Mouse (Mus musculus) ES-E14 (cell line): ENCODE results near the gene Hs6st3. TPM values are rescaled to one million over a fixed set of nuclear protein-coding genes. Genes with fewer than 3 reads are reported as not detected.

ENCODE experiments used
- DNase-seq: peaks from one replicate; pipeline ENCODE4 v3.0.0-alpha.2; 2013; ENCODE audit warnings: low read depth, low spot score
- H3K27ac ChIP-seq: 2 replicates; pipeline ENCODE4 v1.5.1; 2012; ENCODE audit warnings: low read depth, mild to moderate bottlenecking, low read length, moderate library complexity, mixed read lengths; ENCODE audit not compliant: poor library complexity, insufficient read depth, severe bottlenecking
- H3K36me3 ChIP-seq: 2 replicates; pipeline ENCODE4 v1.6.1; 2012; ENCODE audit warnings: mild to moderate bottlenecking, low read length, moderate library complexity, mixed read lengths; ENCODE audit not compliant: control insufficient read depth, poor library complexity, insufficient read depth, severe bottlenecking
- H3K4me1 ChIP-seq, 2 experiments: fragments of 150-350 bp in 1 of 2; sonication (generic) in 1 of 2; 2 replicates each; pipeline ENCODE4 v1.6.1; 2012; ENCODE audit warnings: low read length in 2 of 2, mild to moderate bottlenecking in 1 of 2, mixed read lengths in 1 of 2; ENCODE audit not compliant: control insufficient read depth in 2 of 2, insufficient read depth in 2 of 2, poor library complexity in 1 of 2
- H3K4me3 ChIP-seq, 2 experiments: fragments of 150-350 bp in 1 of 2; sonication (generic) in 1 of 2; 2 replicates each; pipeline ENCODE4 v1.5.1; 2012; ENCODE audit warnings: low read length in 2 of 2, low read depth in 1 of 2, mild to moderate bottlenecking in 1 of 2, mixed read lengths in 1 of 2; ENCODE audit not compliant: insufficient read depth in 1 of 2, poor library complexity in 1 of 2, severe bottlenecking in 1 of 2
- H3K9ac ChIP-seq: 2 replicates; pipeline ENCODE4 v1.6.1; 2012; ENCODE audit warnings: low read depth, mild to moderate bottlenecking, low read length, mixed read lengths; ENCODE audit not compliant: poor library complexity, insufficient read depth, severe bottlenecking
- H3K9me3 ChIP-seq: fragments of 150-350 bp; sonication (generic); 2 replicates; pipeline ENCODE4 v1.6.1; 2012; ENCODE audit warnings: low read depth, mild to moderate bottlenecking, low read length; ENCODE audit not compliant: control insufficient read depth, insufficient read depth
- CHD2 ChIP-seq: IDR thresholded peaks from 2 replicates; pipeline ENCODE4 v1.6.1; 2014; ENCODE audit warnings: mild to moderate bottlenecking, low read depth, low read length, inconsistent platforms
- HCFC1 ChIP-seq: IDR thresholded peaks from 2 replicates; pipeline ENCODE4 v1.6.1; 2012; ENCODE audit warnings: low read length, inconsistent platforms, borderline replicate concordance; ENCODE audit not compliant: insufficient read depth
- MAFK ChIP-seq: IDR thresholded peaks from 2 replicates; pipeline ENCODE4 v1.6.1; 2014; ENCODE audit warnings: mild to moderate bottlenecking, low read depth, low read length, inconsistent platforms; ENCODE audit not compliant: insufficient read depth
- ZC3H11A ChIP-seq: IDR thresholded peaks from 2 replicates; pipeline ENCODE4 v1.6.1; 2012; ENCODE audit warnings: low read depth, mild to moderate bottlenecking, inconsistent platforms, low read length, borderline replicate concordance
- ZNF384 ChIP-seq: IDR thresholded peaks from 2 replicates; pipeline ENCODE4 v1.6.1; 2012; ENCODE audit warnings: low read depth, low read length, inconsistent platforms
- in situ Hi-C, 2 experiments: fragments of 600-800 bp; cut with MboI; formaldehyde crosslinking; loops; one replicate each; pipeline ENCODE4 v1.15.1; 2025; ENCODE audit warnings: low sequenced_read_pairs in 2 of 2, inconsistent platforms in 1 of 2; ENCODE audit not compliant: unreplicated experiment in 2 of 2
- total RNA-seq: library from RNA; depleted of rRNA; stranded (reverse); fragments of 300-350 nt; gene quantifications from 2 replicates; pipeline ENCODE4 v1.2.3, GENCODE M21; 2012

The Hs6st3 gene
- total RNA-seq, 1 experiment: 0.62 TPM

GRCm38 (mm10) chr14:119714712-119715111, 576.6 kb downstream of the Hs6st3 start:
- H3K9ac ChIP-seq: no peak overlapping the region
- TF ChIP-seq ZC3H11A (no peak), HCFC1 (no peak), ZNF384 (no peak)
- no peaks in the 10 kb centered on the region for H3K36me3 ChIP-seq
- no peaks in the 10 kb centered on the region for H3K4me1 ChIP-seq
- H3K9me3 ChIP-seq: no peaks in the 10 kb centered on the region
- H3K27ac ChIP-seq: no peak overlapping the region
- no peak for DNase-seq
- in situ Hi-C loops: no loop called here
- H3K4me3 ChIP-seq: no peak overlapping the region

GRCm38 (mm10) chr14:119717323-119717722, 579.2 kb downstream of the Hs6st3 start:
- Histone ChIP-seq H3K9me3 (no peaks in the 10 kb centered on the region), H3K36me3 (no peaks in the 10 kb centered on the region), H3K4me3 (no peak overlapping the region), H3K4me1 (no peaks in the 10 kb centered on the region), H3K27ac (no peak overlapping the region), H3K9ac (no peak overlapping the region)
- DNase-seq: no peak
- in situ Hi-C loops: no loop called here
- no peak for TF ChIP-seq MAFK
- TF ChIP-seq ZC3H11A: no peak
- no peak for TF ChIP-seq CHD2
- no peak for TF ChIP-seq ZNF384
- no peak for TF ChIP-seq HCFC1

GRCm38 (mm10) chr14:119725102-119725501, 587.0 kb downstream of the Hs6st3 start:
- Histone ChIP-seq H3K27ac (no peak overlapping the region), H3K9ac (no peak overlapping the region), H3K36me3 (no peaks in the 10 kb centered on the region), H3K4me1 (no peaks in the 10 kb centered on the region), H3K4me3 (no peak overlapping the region), H3K9me3 (no peaks in the 10 kb centered on the region)
- DNase-seq: no peak
- TF ChIP-seq ZC3H11A (no peak), ZNF384 (no peak), MAFK (no peak), CHD2 (no peak), HCFC1 (no peak)
- in situ Hi-C loops: no loop called here

GRCm38 (mm10) chr14:119731436-119732080, 593.4 kb downstream of the Hs6st3 start:
- in situ Hi-C loops: no loop called here
- Histone ChIP-seq H3K9me3 (no peaks in the 10 kb centered on the region), H3K27ac (no peak overlapping the region), H3K4me3 (no peak overlapping the region), H3K36me3 (no peaks in the 10 kb centered on the region), H3K4me1 (no peaks in the 10 kb centered on the region), H3K9ac (no peak overlapping the region)
- no peak for DNase-seq
- TF ChIP-seq MAFK (no peak), CHD2 (no peak)

- no peak overlapping the region for H3K4me3 ChIP-seq
- no peak for DNase-seq
- TF ChIP-seq ZC3H11A (no peak), HCFC1 (no peak), MAFK (no peak), ZNF384 (no peak), CHD2 (no peak)
- H3K27ac ChIP-seq: no peak overlapping the region
- H3K9ac ChIP-seq: no peak overlapping the region
- H3K9me3 ChIP-seq: no peaks in the 10 kb centered on the region
- no peaks in the 10 kb centered on the region for H3K4me1 ChIP-seq
- in situ Hi-C loops: no loop called here
- no peaks in the 10 kb centered on the region for H3K36me3 ChIP-seq
Measured at GRCm38 (mm10) chr14:119732219-119732618, 594.1 kb downstream of the Hs6st3 start.
